Mouse (Mus musculus) olfactory bulb, adult 2 months (tissue): ENCODE data around the gene Rbms1.

Experiments used
- CTCF ChIP-seq: fragments of 200-500 bp; IDR thresholded peaks from 2 replicates; pipeline ENCODE4 v1.5.1; 2012; ENCODE audit warnings: low read depth, mild to moderate bottlenecking, low read length, moderate library complexity; ENCODE audit not compliant: insufficient read depth
- POLR2A ChIP-seq: fragments of 200-500 bp; IDR thresholded peaks from 2 replicates; pipeline ENCODE4 v1.6.1; 2012; ENCODE audit warnings: mild to moderate bottlenecking, low read depth, low read length, moderate library complexity; ENCODE audit not compliant: insufficient read depth

- TF ChIP-seq POLR2A (no peak), CTCF (no peak)
Observed at GRCm38 (mm10) chr2:60845316-60845894, 117.6 kb downstream of the Rbms1 start.
